Mouse (Mus musculus) urinary bladder, postnatal 4 days (tissue): ENCODE measurements around the gene Tardbp.
A peak's percentile ranks its signal among the peaks of the same experiment; 100 is the strongest.

Experiments
- DNase-seq, 2 experiments: peaks; one replicate each; pipeline ENCODE4 v3.0.0; 2021 to 2022; ENCODE audit warnings: low spot score in 2 of 2

Tardbp gene

DNA sequence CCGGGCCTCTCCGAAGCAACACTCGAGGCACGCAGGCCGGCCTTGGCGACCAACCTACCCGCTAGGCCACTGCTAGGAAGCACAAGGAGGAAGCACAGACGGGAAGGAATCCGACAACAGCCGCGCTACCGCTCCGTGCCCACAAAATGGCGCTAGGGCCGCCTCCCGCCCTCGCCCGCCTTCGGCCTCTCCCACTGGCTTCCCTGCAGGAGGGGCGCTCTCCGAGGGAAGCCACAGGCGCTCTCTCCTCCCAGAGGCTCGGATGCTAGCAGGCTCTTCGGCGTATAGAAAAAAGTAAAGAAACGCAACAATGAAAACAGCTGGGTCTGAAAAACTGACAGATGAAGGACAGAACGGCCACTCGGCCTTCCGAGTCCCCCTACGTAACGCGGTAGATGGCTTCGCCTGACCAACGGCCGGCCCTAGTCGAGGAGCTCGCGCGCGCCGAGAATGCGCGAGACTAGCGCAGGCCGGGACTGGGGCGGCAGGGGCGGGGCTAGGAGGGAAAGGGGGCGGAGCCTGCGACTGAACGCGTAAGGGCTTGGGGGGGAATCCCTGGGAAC is at the start of gene Tardbp:
Tardbp (minus strand) TSS at position 397 of the 563 bp plus-strand sequence.
- peak; percentile 94 to 99 for DNase-seq

GRCm38 (mm10) chr4:148676188-148676960 is 49.6 kb upstream of the Tardbp start:
- DNase-seq = no peak

DNA sequence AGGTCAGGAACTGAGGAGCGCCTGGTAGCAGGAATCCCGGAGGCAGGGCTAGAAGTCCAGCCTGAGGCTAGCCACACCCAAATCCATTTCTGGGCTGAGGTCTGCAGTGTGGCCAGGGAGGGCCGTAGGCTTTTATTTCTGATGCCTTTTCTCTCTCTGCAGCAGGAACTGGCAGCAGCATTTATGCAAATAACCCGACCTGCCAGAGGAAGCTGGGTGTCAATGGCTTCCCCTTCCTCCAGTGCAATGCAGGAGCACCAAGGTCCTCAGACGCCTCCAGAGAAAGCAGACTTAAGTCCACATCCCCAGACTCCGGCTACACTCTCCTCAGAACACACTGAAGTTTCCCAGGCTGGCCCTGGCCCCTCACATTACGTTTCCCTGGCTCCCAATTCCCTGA is 48.2 kb upstream of the Tardbp start:
- DNase-seq = no peak

DNA sequence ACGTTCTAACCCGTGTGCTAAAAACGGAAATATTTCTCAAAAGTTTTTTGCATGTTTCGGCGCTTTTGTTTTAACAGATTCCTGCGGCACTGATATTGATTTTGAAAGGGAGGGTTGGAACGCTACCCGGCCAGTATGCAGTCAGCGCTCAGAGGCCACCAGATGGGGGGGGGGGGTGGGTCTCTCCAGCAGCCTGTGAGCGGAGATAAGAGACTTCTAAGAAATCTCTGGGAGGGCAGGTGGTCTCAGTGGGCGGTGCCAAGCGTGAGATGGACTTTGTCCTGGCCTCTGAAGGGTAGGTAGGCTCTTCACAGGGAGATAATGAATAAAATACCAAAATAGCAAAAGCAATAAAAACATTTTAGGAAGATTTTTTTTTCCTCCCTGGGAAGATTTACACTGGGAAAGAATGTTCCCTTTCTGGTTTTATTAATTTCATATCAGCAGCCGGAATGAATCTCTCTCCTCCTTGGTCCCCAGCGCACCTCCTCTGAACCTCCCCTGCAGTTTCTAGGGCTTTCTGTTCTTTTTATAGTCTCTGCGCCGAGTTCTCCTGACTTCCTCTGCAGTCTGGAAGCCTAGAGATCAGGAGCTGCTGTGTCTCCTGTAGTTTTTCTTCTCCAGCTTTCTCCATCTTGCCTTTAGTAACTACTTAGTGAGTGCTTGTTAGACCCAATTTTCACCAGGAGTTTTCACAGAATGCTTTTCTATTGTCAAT is 44.6 kb upstream of the Tardbp start:
- DNase-seq = no peak

GRCm38 (mm10) chr4:148667006-148667755 is 40.4 kb upstream of the Tardbp start:
- DNase-seq = no peak

DNA sequence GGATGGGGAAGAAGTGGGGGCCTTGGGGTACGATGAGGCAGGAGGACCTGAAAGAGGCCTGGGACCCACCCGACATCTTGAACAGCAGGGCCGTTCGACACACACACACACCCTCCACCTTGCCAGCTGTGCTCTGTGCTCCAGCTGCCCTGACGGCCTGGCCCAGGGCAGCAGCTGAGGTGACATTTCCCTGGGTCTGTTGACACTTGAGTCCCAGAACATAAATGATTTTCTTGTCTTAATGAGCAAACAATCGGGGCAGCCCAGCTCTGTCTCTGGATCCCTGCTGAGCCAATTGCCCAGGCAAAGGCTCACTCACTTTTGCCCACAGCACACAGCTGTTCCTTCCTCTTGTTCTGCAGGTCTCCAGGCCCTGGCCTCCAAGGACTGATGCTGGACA is 37.2 kb upstream of the Tardbp start:
- no peak for DNase-seq

GRCm38 (mm10) chr4:148663326-148663725 is 36.5 kb upstream of the Tardbp start:
- DNase-seq = no peak

DNA sequence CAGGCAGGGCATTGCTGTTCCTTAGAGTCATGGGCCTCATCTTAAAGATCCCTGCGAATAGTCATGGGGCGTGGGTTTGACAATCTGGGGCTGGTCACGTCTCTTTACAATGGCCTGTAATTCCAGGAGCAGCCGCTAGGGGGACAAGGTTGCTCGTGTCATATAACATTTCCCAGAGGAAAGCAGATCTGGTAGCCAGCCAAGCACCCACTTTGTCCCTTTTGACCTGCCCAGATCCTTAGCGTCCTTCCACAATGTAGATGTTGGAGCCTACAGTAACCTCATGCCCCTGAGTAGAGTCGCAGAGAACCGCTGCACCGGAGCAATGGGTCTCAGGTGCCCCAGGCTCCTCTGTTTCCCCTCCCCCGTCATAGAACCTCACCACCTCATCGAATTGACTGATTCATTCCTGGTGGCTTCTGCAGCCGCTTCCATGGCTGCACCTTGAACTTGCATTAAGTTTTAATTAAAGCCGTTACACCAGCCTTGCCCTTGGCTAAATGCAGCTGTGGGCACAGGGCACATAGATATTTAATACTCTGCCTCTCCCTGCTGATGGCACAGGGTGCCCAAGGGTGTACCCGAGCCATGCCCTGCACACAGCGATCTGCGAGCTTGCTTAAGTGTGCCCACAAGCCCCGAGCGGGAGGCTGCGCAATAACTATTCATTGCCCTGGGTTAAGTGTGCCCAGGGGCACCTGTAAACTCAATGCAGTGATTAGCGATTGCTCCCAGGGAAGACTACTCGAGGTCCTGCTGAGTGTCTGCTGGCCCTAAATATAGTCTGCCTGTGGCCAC is 35.5 kb upstream of the Tardbp start:
- peak in 1 of 2 experiments; percentile 83 for DNase-seq

DNA sequence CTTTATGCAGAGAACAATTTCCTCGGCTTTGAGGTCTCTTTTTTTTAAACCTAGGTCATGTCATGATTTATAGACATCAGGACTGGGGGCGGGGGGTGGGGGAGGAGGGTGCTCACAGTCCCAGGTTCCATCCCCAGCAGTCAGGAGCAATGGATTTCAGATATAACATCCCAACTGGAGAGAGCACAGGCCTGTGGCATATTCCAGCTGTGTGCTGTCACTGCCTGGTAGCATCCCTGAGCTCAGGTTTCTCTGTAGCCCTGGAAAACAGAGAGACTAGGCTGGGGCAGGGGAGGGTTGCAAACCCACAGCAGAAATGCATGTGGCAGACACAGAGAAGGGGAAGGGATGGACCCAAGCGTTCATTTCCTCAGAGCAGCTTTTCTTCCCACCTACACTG is 33.4 kb upstream of the Tardbp start:
- no peak for DNase-seq

- no peak for DNase-seq
These were observed 31.0 kb upstream of the Tardbp start for GRCm38 (mm10) chr4:148657776-148658175.

DNA sequence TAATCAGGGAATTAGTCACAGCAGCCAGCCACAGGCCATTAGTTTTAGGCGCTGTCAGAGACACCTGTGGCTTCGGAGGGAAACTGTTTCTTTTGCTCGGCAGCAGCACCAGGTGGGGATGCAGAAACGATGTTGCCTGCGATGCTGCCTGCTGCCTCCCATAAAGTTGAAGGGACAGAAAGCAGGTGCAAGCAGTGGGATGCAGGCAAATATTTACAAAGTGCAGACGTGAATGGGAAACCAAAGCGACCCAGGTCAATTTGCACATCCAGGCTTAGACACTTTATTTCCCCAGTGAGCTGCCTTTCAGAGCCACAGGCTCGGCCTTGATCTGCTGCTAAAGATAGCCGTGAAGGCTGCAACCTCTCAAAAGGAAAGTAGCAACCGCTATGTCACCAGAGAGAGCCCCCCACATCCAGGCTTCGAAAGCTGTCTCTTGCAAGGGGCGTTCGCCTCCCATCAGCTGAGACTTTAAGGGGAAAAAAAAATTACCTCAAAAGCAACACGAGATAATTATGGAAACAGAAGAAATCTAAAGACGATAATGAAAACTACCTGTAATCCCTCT is 30.0 kb upstream of the Tardbp start:
- DNase-seq = no peak

GRCm38 (mm10) chr4:148654701-148655398 is 28.0 kb upstream of the Tardbp start:
- no peak for DNase-seq

GRCm38 (mm10) chr4:148651045-148651444 is 24.2 kb upstream of the Tardbp start:
- DNase-seq = no peak

DNA sequence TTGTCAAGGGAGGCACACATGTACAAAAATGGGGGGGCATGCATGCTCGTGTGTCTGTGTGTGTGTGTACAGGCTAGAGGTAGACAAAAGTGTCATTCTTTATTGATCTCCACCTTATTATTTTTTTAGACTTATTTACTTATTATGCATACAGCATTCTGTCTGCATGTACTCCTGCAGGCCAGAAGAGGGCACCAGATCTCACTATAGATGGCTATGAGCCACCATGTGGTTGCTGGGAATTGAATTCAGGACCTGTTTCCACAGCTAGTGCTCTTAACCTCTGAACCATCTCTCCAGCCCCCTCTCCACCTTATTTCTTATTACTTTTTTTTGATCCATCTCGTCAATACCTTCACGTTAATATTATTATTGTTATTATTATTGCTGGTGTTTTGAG is 22.5 kb upstream of the Tardbp start:
- DNase-seq = no peak

DNA sequence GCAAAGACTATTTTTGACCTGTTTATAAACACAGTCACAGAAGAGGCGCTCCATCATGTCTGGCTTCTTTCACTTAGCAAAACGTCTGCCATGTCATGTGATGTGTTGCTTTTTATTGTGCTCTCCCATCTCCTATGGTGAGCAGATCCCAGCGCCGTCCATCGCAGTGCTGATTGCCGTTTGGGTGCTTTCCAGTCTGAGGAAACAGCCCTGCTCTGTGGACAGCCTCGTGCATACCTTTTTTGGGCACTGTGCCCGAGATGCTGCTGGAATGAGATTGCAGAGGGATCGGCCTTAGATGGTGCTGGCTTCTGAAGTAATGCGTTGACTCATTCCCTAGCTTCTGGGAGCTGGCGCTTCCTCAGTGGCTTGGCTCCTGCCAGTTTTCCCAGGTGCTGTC is 19.8 kb upstream of the Tardbp start:
- peak in 1 of 2 experiments; percentile 31 for DNase-seq

DNA sequence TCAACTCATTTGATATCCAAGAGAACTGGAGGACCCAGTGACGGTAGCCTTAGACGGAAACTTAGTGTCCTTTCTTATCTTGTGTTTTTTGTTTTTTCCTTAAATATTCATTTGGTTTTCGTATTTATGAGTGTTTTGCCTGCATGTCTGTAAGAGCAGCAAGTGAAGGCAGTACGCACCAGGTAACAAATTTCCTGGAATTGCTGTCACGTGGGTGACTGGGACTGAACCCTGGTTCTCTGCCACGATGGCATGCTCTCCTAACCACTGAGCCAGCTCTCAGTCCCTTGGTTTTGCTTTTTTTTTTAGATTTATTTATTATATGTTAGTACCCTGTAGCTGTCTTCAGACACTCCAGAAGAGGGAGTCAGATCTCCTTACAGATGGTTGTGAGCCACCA is 18.1 kb upstream of the Tardbp start:
- DNase-seq = no peak

- peak; percentile 38 to 73 for DNase-seq
These were observed 17.3 kb upstream of the Tardbp start for GRCm38 (mm10) chr4:148644157-148644511.

- no peak for DNase-seq
These were observed 16.7 kb upstream of the Tardbp start, which contains the start of gene Gm572 for GRCm38 (mm10) chr4:148643291-148644156. Gene Gm572, plus strand, starts transcription at chr4:148643317.

DNA sequence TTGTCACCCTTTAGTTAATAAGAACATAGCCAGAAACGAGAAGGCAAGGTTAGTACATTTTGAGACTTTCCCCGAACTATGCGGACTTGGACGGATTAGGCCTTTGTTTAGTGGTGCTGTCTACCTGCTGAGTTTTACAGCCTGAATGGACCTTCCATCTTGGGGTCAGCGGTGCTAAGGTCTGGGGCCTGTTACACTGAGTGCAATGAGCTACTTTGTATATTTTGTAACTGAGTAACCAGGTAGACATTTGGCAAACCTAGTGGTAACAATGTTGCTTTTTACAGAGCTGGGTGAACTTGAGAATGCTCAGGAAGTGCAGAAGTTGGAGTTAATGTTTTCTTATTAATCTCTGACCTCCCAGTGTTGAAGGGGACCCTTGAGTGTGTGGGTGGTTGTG is 14.3 kb upstream of the Tardbp start:
- DNase-seq = no peak
